Mouse (Mus musculus): ENCODE data around the gene Mmp27.

Gene Mmp27

DNA sequence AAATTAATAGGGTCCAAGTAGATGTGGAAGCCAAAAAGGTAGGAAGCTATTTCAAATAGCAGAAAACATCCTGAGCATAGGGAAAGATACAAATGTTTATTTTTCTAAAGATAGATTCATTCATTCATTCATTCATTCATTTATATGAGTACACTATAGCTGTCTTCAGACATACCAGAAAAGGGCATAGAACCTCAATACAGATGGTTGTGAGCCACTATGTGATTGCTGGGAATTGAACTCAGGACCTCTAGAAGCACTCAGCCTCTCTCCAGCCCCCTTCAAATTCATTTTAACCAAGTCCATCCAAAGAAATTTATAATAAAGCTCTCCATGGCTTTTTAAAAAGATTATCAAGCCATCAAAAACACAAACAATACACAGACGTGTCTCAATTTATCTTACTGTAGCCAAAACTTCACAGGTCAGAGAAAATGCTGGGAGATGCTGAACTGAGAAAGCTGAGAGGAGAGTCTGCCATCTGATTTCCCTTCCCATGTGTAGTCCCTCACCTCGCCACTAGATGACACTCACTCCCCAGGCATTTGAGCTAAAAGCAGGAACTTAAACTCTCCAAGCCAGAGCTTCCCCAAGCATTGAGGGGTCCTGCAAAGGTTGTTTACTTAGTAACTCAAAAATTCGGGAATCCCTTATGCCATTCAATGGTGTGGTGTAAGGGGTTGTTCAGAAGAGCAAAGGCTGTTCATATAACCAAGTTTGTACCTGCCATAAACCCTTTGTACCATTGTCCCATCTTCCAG, 32.0 kb downstream of the Mmp27 start:
- in situ Hi-C loops (cut with MboI; ENCODE audit: low sequenced_read_pairs): no loop called here

DNA sequence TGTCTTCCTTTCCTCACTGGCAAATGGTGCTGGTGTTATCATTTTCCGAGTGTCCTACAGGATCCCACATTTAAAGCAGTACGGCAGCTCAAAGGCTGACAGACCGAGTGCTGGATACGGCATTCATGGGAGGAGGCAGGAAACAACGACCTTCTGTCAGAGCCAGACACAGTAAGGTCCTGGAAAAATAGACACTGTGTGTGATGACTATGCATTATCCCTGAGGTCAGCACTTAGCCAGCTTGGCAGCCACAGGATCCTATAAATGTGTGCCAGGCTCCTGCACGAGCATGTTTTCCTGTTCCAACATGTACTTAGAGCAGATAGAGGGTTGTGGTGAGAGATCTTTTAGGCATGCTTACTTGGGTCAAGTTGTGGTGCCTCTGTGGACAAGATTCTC, 32.8 kb downstream of the Mmp27 start:
- in situ Hi-C loops (cut with MboI; ENCODE audit: low sequenced_read_pairs): no loop called here

DNA sequence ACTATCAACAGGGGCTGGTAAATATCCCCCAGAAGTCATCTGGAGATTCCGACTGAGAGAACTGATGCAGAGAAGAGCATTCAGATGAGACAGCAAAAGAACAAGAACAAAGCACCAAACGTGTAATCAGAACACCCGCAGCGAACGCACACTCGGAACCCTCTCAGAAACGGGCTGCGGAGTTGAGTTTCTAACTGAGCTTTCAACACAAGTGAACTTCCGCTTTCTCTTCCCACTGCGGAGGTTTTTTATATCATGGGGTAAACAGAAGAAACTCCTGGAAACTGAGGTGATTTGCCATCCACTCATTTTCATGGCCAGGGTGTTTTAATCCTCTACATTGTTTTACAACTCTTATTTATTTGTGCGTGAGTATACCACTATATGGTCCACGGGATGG, 34.4 kb downstream of the Mmp27 start:
- in situ Hi-C loops (cut with MboI; ENCODE audit: low sequenced_read_pairs): no loop called here

DNA sequence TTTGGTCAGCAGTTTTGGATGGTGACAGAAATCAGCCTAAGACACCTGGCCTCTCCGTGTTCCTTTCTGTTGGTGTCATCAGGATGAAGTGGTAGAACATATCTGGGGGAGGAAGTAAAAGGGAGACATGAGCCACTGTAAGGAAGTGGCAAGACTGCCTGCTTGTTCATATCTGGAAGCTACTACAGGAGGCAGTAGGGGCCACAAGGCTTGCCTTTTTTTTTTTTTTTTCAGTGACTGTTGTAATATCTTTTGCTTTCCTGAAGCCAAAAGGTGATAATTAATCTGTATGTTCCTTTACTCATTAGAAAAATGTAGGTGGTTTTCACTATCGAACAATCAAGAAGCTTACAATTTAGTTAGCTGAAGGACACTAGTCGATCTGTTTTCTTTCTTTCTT, 51.4 kb downstream of the Mmp27 start:
- in situ Hi-C loops (cut with MboI; ENCODE audit: low sequenced_read_pairs): no loop called here

DNA sequence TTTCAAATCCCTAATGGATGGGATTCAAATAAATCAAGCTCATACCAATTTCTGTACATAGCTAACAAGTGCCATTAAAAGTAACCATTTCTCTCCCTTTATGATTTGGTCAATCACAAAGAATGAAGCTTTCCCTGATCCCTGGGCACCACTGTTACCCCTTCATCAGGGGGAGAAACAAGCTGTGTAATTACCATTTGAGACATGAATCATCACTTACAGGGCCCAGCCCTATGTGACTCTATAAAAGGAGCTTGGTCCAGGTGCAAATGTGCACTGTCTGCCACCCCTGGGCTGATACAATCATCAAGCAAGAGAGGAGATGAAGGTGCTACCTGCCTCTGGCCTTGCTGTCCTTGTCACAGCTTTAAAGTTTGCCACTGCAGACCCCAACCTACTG, 56.7 kb downstream of the Mmp27 start, which contains the start of gene Mmp20:
Gene Mmp20 (plus strand): TSS at position 301 of the 400 bp plus-strand sequence.
- in situ Hi-C loops (cut with MboI; ENCODE audit: low sequenced_read_pairs): no loop called here

Measured in CH12F3 (cell line).